In genomic region chr11:4487401-4487965, GRCm38 (mm10) we compare ENCODE assay signal across 10 mouse cellular contexts. TPM values are rescaled to one million over a fixed set of nuclear protein-coding genes. Genes with fewer than 3 reads are reported as not detected.
A peak's percentile ranks its signal among the peaks of the same experiment; 100 is the strongest.
DNase-seq lines count a peak whose midpoint lies in the region; ATAC-seq and TF ChIP-seq lines count a peak whose summit lies in the region.
"Had no signal": no experiment of that assay in that cellular context is flagged by ENCODE, and none has a peak within 500 bp of the region (broad histone marks: within the 10 kb centered on the region; RNA-seq: fewer than 3 reads in every experiment).

No protein-coding gene starts in this region.

- no peak overlapping the region for H3K9ac ChIP-seq in forebrain, embryonic 16.5 days (replicated peaks; ENCODE audit: low read depth, low read length)
- H3K9ac ChIP-seq in lung, postnatal 0 days (replicated peaks; ENCODE audit: low read depth) = no peak overlapping the region

- no peaks in the 10 kb centered on the region for H3K9me3 ChIP-seq in forebrain, embryonic 16.5 days (ENCODE audit: control insufficient read depth, low read length)
- H3K9me3 ChIP-seq in lung, postnatal 0 days (ENCODE audit: low read length) = no peaks in the 10 kb centered on the region

- peak overlapping the region; percentile 48; the same call in 1 of the 2 replicates for H3K27ac ChIP-seq in forebrain, embryonic 16.5 days (ENCODE audit: low read length)
- H3K27ac ChIP-seq in lung, postnatal 0 days (ENCODE audit: low read length) = no peak overlapping the region
- H3K27ac ChIP-seq in thymus, adult 2 months (ENCODE audit: control insufficient read depth, insufficient read depth, low read length) = no peak overlapping the region

- no peak overlapping the region for H3K4me2 ChIP-seq in forebrain, embryonic 16.5 days (ENCODE audit: low read length)
- H3K4me2 ChIP-seq in lung, postnatal 0 days (replicated peaks; ENCODE audit: low read depth, low read length) = no peak overlapping the region

- peaks cover 38% of the 10 kb centered on the region for H3K36me3 ChIP-seq in forebrain, embryonic 16.5 days (ENCODE audit: control insufficient read depth, insufficient read depth)
- H3K36me3 ChIP-seq in lung, postnatal 0 days (ENCODE audit: insufficient read depth, low read length) = peaks cover 79% of the 10 kb centered on the region
- peaks cover 96% of the 10 kb centered on the region for H3K36me3 ChIP-seq in thymus, adult 2 months (ENCODE audit: control insufficient read depth, insufficient read depth, low read length)

- DNase-seq in layer of hippocampus, postnatal 10 days (ENCODE audit: low spot score in 2 of 2) = peak; percentile 39 to 46
- no peak for DNase-seq in layer of hippocampus, adult 11-12 months (ENCODE audit: low spot score)
- DNase-seq in lung, postnatal 0 days (ENCODE audit: low spot score) = peak; percentile 65
- no peak for DNase-seq in gastrocnemius, postnatal 10 days
- DNase-seq in gastrocnemius, postnatal 14 days = no peak
- no peak for DNase-seq in thymus, adult 2 months

- 0 out of 2 replicates have a peak, but pooled peaks have one; percentile 15 for ATAC-seq in cerebellum, adult (ENCODE audit: insufficient number of reproducible peaks, low FRiP score, low TSS enrichment)
- peak; percentile 75 for ATAC-seq in forebrain, embryonic 16.5 days
- peak; percentile 94 for ATAC-seq in lung, postnatal 0 days

- no peaks in the 10 kb centered on the region for H3K27me3 ChIP-seq in forebrain, embryonic 16.5 days (replicated peaks; ENCODE audit: control insufficient read depth, insufficient read depth, low read length)
- no peaks in the 10 kb centered on the region for H3K27me3 ChIP-seq in lung, postnatal 0 days (replicated peaks; ENCODE audit: insufficient read depth, low read length)
- H3K27me3 ChIP-seq in thymus, adult 2 months (ENCODE audit: control insufficient read depth, insufficient read depth, low read length) = no peaks in the 10 kb centered on the region

- TF ChIP-seq CTCF in lung, postnatal 0 days (IDR thresholded peaks at IDR 0.05) = no peak
- TF ChIP-seq CTCF in thymus, adult 2 months (IDR thresholded peaks at IDR 0.05; ENCODE audit: borderline replicate concordance, control insufficient read depth, extremely low read depth, insufficient read depth, low read length, poor library complexity) = no peak

- 69% methylated on average over 8 of the region's 8 CpGs for WGBS in forebrain, embryonic 16.5 days
- 44% methylated on average over 8 of the region's 8 CpGs for WGBS in lung, postnatal 0 days
- WGBS in thymus, adult 2 months = 91% methylated on average over 8 of the region's 8 CpGs

- H3K4me3 ChIP-seq in forebrain, embryonic 16.5 days (replicated peaks; ENCODE audit: low read length) = no peak overlapping the region
- no peak overlapping the region for H3K4me3 ChIP-seq in lung, postnatal 0 days (ENCODE audit: low read depth, low read length)
- no peak overlapping the region for H3K4me3 ChIP-seq in thymus, adult 2 months (ENCODE audit: control insufficient read depth, insufficient read depth, low read length)
- H3K4me3 ChIP-seq: myocyte had no signal

- no peak for TF ChIP-seq POLR2A in thymus, adult 2 months (IDR thresholded peaks at IDR 0.05; ENCODE audit: control insufficient read depth, extremely low read depth, insufficient read depth, low read length, poor library complexity)

- H3K4me1 ChIP-seq in forebrain, embryonic 16.5 days (replicated peaks; ENCODE audit: control insufficient read depth, insufficient read depth, low read length) = peaks cover 7% of the 10 kb centered on the region
- no peaks in the 10 kb centered on the region for H3K4me1 ChIP-seq in lung, postnatal 0 days (ENCODE audit: insufficient read depth, low read depth, low read length)
- no peaks in the 10 kb centered on the region for H3K4me1 ChIP-seq in thymus, adult 2 months (replicated peaks; ENCODE audit: control insufficient read depth, insufficient read depth, low read length)

- no peak for TF ChIP-seq EP300 in lung, postnatal 0 days (IDR thresholded peaks at IDR 0.05)

- intact Hi-C loops in gastrocnemius, postnatal 14 days (cut with DNase I; ENCODE audit: low total_unique reads) = no loop called here

RNA-seq across cellular contexts. Expression of gene Hormad2, which starts 46.6 kb away (rescaled TPM):
- not detected for total RNA-seq in layer of hippocampus, postnatal 10 days (2021)
- 0.18 TPM in 1 of 2 replicates, not detected in the other for polyA plus RNA-seq in forebrain, embryonic 16.5 days (2015; fragmentation: Nextera tagmentation; extraction: Ambion mirVana)
- polyA plus RNA-seq in lung, postnatal 0 days (2015; fragmentation: Nextera tagmentation; extraction: Ambion mirVana) = 0.19 and 0.32 TPM in 2 replicates
- under 1 TPM in 1 of 2 experiments, not detected in 1; 0.12 TPM for total RNA-seq in gastrocnemius, postnatal 10 days (2021)
- not detected for total RNA-seq in gastrocnemius, postnatal 14 days (2021)
- polyA plus RNA-seq in thymus, adult 2 months (2012; rRNA removed) = 0.10 and 0.28 TPM in 2 replicates
- polyA plus RNA-seq: heart, postnatal 0 days had no signal

Comparison
In these comparisons a context has a peak if more than half of its experiments do, and no peak if none do; other contexts are left out.
1. DNase-seq: peak in layer of hippocampus, postnatal 10 days (2 of 2) and lung, postnatal 0 days (single experiment); none in layer of hippocampus, adult 11-12 months (single experiment), gastrocnemius, postnatal 10 days (single experiment), gastrocnemius, postnatal 14 days (single experiment) and thymus, adult 2 months (single experiment).
2. ATAC-seq: peak in every context shown above with its lines; median percentile 94 in lung, postnatal 0 days; 75 in forebrain, embryonic 16.5 days; 15 in cerebellum, adult.